Mouse (Mus musculus): Measurements from ENCODE around the gene Ier5.

Ier5 gene

DNA sequence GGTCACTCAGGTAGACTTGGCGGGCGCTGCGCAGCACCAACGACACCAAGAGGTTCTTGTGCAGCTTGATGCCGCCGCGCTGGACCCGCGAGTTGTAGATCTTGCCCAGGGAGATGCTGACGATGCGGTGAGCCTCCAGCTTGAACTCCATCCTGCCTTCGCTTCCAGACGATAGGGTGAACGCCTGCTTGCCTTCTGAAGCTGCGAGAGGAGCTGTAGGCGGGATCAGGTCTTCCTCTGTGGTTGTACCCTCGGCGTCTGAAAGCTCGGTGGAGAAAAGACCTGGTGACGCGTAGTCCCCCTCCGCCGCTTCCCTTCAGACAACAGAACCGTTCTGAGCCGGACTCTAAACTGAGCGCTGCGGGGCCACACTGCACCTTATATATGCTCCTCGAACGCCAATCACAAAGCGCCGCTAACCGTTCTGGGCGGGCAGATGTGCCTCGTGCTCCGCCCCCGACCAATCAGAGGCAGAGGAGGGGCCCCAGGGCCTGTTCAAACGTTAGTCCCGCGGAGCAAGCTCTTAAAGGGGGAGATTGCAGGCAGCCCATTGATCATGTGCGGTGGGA lies at the start of gene Ier5:
Gene Ier5 (minus strand): TSS at position 357 of the 569 bp plus-strand sequence.
- in situ Hi-C loops (cut with MboI, MseI), result no loop called here

DNA sequence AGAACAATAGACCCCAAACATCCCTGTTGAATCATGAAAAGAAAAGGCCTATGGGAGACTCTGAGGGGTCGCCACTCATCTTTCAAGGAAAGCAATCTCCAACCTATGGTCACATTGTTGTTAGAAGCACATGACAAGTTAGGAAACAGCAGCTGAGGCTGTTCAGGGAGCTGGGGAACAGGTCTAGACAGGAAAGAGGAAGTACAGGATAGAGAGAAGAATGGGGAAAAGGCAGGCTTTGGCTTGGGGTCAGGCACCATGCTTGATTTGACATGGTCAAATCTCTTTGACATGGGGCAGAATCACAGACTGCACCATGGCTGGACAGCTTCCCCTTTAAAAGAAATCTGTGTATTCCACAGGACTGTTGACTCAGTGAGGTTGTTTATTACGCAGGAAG lies 47.8 kb upstream of the Ier5 start:
- in situ Hi-C loops (cut with MboI, MseI), result no loop called here

DNA sequence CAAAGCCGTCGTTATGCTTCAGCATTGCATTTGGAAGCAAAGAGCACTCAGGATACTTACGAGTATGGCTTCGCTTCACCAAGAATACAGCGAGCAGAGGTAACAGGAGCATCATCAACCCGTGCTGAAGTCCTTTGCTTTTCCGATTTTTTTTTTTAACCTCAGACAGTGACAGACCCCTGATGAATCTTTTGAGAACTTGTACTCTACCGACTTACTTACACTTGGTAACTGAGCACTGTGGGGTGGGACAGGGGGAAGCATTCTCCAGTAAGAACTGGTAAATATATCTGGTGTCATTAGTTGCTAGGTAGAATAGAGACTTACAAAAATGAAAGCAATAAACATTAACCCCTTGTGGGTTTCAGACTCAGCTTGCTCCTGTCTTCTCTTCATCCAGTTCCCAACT lies 47.1 kb upstream of the Ier5 start, which contains the start of gene Mr1:
Gene Mr1 (minus strand): TSS at position 243 of the 409 bp plus-strand sequence.
- in situ Hi-C loops (cut with MboI, MseI), result no loop called here

DNA sequence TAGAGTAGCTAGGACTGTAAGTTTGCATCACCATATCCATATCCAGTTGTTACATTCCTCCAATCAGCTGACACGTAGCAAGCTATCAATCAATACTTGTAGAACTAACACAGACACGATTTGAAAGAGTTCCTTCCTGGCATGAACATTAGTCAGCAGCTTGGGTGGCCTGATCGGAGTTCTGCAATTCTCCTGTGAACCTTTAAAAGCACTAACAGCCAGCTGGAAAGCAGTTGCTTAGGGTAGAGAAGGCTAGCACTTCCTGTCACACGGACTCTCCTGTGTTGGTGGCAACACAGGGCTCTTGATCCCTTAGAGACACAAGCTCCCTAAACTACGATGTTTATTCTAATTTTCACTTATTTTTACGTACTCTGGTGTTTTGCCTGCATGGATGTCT lies 46.2 kb upstream of the Ier5 start:
- in situ Hi-C loops (cut with MboI, MseI), result no loop called here

DNA sequence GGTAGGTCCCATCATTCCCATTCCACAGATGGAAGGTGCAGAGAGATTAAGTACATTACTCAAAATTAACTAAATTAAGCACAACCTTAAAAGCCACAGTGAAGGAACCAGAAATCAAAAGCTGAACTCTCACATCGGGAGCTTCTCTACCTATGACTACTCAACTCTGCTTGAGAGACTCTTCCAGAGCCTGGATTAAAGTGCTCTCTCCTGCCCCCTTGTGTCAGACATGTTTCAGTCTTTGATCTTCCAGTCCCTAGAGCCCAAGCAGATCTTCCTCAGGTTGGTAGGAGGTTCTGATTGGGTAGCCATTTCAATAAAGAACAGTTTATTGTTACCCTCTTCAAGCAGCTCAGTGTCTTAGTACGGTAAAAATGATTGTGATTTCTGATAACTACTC lies 40.6 kb upstream of the Ier5 start:
- in situ Hi-C loops (cut with MboI, MseI), result no loop called here

DNA sequence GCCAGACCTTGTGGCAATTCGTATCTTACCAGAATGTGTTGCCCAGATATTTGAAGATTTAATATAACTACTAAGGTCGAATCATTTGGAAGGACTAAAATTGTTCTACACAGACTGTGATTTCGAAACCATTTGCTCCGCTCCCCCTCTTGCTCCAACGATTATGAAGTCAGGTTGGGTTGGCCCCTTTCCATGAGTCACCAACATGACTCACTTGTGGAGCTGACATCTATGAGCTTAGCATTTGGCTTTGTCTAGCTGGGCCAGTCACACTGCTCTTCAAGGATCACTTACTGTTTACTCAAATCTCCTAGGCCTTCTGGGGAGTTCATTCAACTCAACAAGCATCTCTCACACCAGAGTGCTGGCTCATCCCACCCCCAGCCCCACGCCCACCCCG lies 39.4 kb upstream of the Ier5 start:
- in situ Hi-C loops (cut with MboI, MseI), result loop anchor here (5.0 kb wide), 1 partner anchor 36 kb away; no protein-coding TSS in a partner anchor

DNA sequence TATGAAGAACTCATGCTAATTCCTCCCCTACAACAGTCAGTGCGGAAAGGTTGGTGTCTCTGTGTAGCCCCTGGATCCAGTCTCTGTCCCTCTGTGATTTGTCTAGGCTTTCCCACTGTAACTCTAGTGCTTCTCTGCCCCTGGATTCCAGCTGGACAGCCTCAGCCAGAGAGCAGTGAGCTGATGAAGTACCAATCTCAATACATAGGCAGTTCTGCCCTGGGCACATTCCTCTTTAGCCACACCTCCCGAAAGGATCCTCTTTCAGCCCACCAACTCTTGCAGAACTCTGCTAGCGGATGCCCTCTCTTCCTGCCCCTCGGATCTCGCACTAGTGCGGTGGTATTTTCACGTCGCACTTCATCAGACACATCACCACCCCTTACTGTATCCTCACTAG lies 35.4 kb upstream of the Ier5 start:
- in situ Hi-C loops (cut with MboI, MseI), result loop anchor here (5.0 kb wide), 1 partner anchor 33 kb away; no protein-coding TSS in a partner anchor

DNA sequence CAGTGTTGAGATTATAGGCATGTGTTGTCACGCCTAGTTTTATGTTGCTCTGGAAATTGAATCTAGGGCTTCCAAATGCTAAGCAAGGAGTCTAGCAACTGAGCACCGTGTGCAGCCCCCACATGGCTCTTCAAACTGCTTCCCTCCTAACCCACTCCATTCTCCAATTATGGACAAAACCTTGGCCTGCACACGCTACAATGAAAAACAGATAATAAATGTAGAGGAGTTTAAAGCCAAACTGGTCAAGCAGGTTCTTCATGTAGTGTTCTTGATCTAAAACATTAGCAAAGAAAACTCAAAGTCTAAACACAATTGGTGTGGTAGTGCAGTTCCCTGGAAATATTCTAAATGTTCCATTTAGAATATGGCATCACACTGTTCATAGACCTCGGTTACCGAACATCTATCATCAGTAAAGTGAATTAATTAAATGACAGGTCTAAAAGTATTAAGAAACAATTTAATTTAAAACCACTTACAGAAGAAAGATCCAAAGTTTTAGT lies 28.0 kb upstream of the Ier5 start:
- in situ Hi-C loops (cut with MboI, MseI), result no loop called here

DNA sequence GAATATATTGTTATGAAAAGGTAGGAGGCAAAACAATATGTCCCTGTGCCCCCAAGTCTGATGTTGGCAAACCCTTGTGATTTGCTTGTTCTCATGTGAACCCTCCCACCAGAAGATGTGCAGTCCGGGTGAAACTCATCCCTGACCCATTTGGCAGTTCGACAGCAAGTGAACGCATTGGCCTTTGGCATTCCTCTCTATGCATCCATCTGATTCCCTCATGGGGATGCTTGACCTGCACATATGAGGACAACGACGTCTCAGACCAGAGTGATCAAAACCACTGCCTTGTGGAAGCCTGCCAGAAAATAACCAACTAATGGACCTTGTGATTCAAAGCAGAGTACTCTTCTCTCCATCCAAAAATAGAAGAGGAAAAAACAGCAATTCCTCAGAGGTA lies 27.3 kb upstream of the Ier5 start:
- in situ Hi-C loops (cut with MboI, MseI), result no loop called here

DNA sequence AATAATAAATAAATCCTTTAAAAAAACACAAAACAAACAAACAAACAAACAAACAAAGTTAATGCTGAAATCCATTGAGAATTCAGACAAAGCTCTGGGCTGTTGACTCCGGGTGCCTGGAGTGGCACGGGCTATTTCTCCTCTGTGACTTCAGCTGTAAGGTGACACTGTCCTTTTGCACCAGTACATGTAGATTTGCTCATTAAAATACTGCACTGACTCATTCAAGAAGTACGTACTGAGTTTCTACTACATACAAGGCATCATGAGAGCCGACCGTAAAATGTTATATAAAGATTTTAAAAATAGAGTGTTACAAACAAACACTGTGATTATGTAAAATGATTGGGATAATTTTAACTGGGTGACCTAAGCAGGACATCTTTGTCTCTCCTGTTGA lies 25.0 kb upstream of the Ier5 start:
- in situ Hi-C loops (cut with MboI, MseI), result no loop called here

DNA sequence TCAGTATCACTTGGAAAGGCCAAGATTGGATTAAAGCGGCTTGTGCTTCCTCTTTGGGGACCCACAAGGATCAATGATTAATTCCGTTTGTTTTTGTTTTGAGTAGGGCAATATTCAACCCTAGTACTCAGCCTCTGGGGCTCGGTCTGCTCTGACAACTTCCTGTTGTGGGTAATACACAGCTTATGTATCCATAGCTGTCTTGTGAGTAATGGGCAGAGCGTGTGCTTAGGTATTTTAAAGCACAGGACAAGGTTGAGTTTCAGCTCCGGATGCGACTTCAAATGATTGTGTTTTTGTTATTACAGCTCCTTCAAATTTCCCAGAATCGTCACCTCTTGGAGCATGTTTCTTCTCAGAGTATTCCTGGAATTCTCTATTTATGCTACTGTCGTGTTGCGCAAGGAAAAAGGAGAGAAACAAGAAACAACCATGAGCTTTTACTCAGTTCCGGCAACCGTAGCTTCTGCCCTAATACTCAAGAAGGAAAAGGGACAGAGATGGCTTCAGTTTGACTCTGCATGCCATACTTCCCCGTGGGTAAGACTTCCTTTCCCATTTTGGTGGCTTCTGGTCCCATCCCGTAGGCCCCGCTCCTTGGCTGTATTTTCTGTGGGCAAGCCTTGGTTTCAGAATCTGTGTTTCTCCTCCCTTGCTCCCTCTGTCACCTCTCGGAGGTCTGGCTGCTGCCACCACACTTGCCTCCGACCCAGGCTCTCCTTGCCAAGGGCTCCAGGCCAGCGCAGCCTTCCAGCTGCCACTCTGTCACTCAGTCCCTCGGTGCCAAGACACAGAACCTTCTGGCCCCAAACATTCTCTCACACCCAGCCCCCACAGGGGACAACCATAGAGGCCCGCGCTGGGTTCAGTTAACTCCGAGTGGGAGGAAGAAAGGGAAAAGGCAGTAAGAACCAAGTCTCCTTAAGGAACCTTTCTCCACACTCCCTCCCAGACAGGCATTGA lies 22.8 kb upstream of the Ier5 start:
- in situ Hi-C loops (cut with MboI, MseI), result no loop called here

DNA sequence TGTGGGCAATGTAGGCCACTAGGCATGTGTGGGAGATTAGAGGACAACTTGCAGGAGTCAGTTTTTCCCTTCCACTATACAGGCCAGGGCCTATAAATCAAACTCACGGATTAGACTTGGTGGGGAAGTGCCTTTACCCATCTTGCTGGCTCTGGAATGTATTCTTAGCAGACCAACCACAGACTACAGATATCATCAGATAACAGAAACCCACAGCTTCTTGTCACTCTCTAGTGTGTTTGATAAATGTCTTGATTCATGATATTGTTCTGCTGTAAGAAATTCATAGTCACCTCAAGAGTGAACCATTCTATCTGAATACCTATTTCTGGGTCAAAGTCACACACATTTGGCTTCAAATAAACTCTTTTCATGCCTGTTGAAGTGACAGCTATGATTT lies 20.3 kb upstream of the Ier5 start:
- in situ Hi-C loops (cut with MboI, MseI), result loop anchor here (10.0 kb wide), 1 partner anchor 1345 kb away; no protein-coding TSS in a partner anchor

DNA sequence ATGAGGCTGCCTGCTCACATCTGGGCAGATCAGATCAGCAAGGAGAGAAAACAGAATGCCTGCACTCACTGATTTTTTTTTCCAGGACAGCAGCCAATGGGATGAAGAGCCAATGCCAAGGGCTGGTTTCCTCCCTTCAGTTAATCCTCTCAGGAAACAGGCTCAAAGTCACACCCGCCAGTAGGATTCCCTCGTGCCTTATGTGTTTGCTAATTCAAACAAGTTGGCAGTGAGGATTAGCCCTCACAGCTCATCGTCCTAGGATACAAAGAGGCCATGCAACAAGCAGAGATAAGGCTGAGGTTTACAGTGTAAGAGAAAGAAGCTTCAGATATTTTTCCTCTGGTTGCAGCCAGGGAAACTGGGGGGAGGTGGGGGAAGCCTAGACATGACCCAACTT lies 14.5 kb upstream of the Ier5 start:
- in situ Hi-C loops (cut with MboI, MseI), result loop anchor here (10.0 kb wide), 1 partner anchor 1351 kb away; no protein-coding TSS in a partner anchor

DNA sequence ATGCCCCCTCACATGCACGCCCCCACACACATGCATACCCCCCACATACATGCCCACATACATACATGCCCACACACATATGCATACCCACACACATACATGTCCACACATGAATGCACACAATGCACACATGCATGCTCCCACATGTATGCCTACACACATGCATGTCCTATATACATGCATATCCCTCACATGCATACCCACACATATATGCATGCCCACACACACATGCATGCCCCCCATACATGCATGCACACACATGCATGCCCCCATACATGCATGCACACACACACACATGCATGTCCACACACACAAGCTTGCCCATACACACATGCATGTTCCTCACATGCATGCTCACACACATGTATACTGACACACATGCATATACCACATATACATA lies 13.4 kb upstream of the Ier5 start:
- in situ Hi-C loops (cut with MboI, MseI), result loop anchor here (10.0 kb wide), 1 partner anchor 1352 kb away; no protein-coding TSS in a partner anchor

DNA sequence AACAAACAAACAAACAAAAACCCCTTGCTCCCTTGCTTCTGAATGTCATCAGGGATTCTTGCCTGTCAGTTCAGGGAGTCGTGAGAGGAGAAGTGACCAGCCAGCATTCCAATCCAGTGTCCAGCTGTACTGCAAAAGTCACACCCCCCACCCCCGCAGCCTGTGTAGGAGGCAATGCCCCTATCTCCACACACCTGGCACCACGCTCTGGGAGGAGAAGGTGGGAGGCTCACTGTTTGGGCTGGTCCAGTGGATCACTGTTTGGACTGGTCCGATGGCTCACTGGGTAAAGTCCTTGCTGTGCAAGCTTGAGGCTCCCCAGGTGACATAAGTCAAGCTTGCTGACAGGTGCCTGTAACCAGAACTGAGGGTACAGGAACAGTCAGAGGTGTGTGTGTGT lies 12.7 kb upstream of the Ier5 start:
- in situ Hi-C loops (cut with MboI, MseI), result loop anchor here (10.0 kb wide), 1 partner anchor 1353 kb away; no protein-coding TSS in a partner anchor

DNA sequence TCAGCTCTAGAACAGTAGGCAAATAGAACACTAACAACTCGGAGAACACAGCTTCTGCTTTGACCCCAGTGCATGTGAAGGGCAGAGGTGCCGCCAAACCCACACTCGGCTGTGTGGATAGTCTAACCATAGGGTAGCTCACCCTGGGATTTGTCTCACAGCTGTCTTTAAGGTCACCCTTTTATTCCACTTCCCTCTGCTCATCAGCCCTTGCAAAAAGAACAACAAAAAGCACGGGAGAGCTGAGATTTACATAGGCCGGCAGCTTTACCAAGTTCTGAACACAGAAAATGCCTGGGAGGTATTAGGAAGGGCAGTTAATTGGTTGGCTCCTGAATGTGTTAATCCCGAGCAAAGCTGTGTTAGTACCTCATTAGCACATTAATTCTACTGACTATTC lies 12.1 kb upstream of the Ier5 start:
- in situ Hi-C loops (cut with MboI, MseI), result loop anchor here (10.0 kb wide), 1 partner anchor 1353 kb away; no protein-coding TSS in a partner anchor

DNA sequence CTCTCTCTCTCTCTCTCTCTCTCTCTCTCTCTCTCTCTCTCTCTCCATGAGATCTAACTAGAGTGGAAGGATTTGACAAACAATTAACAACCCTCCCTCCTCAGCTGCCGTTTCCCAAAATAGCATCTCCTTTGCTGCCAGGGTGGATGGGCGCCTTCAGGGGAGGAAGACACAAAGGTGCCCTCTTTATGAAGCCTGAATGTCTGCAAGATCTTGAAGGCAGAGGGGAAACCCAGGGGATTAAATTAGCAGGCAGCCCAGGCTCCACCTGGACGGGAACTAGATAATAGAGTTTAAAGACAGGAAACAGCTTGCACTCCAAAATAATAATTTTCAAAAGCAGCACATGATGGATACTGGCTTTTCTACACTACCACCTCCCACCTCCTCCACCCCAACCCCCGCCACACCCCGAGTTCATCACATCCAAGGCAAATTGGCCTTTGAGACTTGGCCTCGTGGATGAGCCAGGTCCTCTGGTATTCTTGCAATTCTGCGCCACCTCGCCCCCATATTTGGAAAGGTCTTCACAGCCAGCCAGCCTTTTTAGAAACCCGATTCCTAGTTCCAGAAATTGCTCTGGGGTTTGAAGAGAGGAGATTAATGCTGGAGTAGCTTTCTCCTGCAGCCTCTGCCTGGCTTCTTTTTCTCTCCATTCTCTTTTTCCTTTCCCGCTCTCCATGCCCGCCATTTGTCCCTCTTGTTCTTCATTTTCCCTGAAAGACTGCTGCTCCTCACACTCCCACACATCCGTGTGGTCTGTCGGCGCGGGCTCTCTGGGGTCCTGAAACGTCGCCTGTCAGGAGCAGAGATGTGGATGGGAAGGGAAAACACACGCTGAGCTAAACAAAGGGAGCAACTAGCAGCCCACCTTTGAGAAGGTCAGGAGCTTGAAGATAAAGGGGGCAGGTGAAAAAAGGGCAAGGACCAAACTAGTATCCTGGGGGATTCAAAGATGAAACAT lies 10.2 kb upstream of the Ier5 start:
- in situ Hi-C loops (cut with MboI, MseI), result loop anchor here (5.0 to 10.0 kb wide), 2 partner anchors 48 to 1355 kb away; partner anchors contain the start of gene Stx6

DNA sequence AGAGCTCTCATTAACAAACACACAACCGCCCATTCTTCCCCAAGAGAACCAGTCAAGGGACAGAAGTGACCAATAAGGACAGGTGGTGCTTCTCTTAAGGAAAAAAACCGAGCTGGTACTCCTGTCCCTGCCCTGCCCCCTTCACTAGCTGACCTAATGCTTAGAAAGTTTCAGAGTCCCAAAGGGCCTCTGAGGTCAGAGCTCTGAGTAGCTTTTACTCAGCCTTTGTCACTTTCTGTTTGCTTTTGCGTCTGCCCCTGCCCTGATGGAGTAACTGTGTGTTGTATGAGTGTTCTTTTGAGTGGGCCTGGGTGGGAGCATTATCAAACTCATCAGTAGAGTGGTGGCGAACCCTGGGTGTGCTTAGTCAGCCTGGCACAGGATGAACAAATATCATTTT lies 9.0 kb upstream of the Ier5 start:
- in situ Hi-C loops (cut with MboI, MseI), result loop anchor here (5.0 kb wide), 1 partner anchor 49 kb away; the partner anchor contains the start of gene Stx6

DNA sequence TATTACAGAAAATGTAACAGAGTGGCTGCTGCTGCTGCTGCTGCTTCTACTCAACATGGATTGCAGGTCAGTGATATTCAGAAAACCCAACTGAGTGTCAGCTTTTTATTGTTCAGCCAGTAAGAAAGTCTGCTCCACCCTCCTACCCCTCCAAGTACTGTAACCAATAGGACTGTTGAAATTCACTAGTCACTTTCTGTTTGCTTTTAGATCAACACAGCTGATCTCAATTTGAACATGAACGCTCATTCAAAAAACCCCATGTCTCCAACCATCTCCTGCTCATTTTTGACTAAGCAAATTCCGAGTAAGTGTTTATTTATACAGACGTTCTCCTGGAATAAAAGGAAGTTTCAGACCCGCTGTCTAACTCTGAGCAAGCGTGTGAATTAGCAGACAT lies 8.4 kb upstream of the Ier5 start:
- in situ Hi-C loops (cut with MboI, MseI), result loop anchor here (5.0 kb wide), 1 partner anchor 49 kb away; the partner anchor contains the start of gene Stx6

DNA sequence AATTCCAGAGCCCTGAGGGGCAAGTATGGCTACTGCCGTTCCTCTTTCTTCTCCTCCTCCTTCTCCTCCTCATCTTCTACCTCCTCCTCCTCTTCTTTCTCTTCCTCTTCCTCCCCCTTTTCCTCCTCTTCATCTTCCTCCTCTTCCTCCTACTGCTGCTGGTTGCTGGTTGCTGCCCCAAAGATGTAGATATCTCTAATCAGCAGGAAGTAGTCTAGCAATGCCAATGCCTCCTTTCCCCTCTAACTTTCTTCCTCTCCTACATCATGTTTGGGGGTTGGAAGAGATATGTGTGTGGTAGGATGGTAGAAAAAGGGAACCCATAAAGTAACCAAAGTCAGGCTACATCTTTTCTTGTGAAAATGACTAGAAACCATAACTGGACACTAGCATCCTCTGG lies 6.9 kb upstream of the Ier5 start:
- in situ Hi-C loops (cut with MboI, MseI), result loop anchor here (5.0 kb wide), 1 partner anchor 51 kb away; the partner anchor contains the start of gene Stx6

DNA sequence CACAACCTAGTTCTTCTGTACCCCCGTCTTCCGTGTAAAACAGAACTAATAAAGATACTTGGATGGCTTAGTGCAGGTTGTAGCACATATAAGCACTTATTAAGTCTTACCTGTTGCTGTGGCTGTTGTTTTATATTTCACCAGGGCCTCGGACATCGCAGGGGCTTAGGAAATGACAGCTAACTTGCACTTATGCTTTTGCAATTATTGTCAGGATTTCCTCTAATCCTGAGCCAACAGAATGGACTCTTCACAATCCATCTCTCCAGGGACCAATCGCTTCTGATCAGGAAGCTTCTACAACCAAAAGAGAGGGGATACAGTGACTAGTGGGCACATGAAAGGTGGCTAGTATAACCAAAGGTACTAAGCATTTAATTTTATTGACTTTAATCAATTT lies 4.6 kb upstream of the Ier5 start:
- in situ Hi-C loops (cut with MboI, MseI), result loop anchor here (5.0 kb wide), 1 partner anchor 33 kb away; no protein-coding TSS in a partner anchor
